Mouse (Mus musculus) retina, postnatal 7 days (tissue): ENCODE measurements around the gene Cnnm1.

Experiments used
- DNase-seq: peaks from one replicate; pipeline ENCODE4 v3.0.0-alpha.2; 2012; ENCODE audit warnings: low read depth, low spot score

Cnnm1 gene

DNA sequence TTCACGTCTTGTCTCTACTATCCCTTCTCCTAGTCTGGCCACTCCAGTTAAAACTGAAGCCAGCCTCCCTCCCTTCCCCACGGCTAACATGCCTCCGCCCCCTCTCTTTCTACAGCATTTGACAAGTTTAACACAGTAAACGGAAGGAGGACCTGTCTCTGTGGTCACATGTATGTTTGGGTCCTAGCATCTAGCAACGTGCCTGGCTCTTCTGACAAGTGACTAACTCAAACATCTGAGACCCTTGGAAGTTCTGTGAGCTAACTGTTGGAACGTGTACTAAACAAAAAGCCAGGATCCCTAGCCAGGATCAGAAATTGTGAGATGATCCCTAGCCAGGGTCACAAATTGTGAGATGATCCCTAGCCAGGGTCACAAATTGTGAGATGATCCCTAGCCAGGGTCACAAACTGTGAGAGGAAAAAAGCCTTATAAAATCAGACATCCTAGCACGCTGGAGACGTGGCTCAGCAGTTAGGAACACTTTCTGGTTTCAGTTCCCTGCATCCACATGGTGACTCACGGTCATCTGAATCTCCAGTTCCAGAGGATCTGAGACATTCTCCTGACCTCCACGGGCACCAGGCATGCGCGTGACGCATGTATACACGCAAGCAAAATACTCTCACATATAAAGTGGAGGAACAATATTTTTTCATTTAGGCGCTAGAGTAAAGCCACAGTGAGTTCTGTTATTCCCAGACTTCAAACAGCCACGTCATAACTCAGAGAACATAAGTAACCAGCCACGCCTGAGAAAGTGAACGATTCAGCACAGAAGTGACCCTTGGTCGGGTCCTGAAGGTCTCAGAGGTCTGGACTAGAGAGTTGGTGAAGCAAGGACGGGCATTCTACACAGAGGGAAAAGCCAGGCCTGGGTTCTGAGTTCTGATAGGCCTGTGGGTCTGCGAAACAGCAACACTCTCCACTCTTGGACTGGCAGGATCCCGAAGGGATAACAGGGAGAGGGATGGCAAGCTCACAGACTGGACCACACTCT, 71.7 kb downstream of the Cnnm1 start:
- no peak for DNase-seq

- no peak for DNase-seq
Observed at GRCm38 (mm10) chr19:43513874-43514273, 73.6 kb downstream of the Cnnm1 start.

DNA sequence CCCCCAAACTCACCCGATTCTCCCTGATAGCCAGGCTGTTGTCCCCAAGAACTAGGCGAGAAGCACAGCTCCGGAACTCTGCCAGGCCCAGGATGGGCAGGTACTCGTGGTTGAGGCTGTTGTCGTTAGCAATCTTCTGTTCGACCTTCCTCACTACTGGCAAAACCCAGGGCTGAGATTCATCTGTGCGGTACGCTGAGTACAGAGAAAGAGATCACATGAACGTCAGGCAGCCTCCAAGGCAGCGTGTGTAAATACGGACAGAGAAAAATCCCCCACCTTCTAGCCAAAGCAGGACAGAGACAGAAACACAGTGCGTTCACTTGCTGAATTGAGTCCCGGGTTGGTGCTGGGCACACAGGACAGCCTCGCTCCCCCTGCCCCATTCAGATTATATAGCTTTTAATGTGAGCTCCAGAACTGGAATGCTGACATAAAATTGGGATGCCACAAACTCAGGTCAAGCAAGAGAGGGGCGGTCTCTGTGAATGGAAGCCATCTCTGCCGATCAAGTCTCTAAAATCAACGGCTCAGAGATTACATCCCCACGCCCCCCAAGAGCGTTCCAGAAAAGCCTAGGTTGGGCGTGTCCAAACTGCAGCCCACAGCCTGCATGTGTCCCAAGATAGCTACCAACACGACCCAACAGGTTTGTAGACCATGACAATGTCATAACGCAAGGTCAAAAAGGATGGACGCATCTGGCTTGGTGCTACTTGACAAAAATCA, 75.6 kb downstream of the Cnnm1 start:
- no peak for DNase-seq

- DNase-seq: no peak
Observed at GRCm38 (mm10) chr19:43516397-43517035, 76.3 kb downstream of the Cnnm1 start.

GRCm38 (mm10) chr19:43517320-43517719, 77.1 kb downstream of the Cnnm1 start:
- DNase-seq: no peak

GRCm38 (mm10) chr19:43517808-43518207, 77.6 kb downstream of the Cnnm1 start:
- no peak for DNase-seq

GRCm38 (mm10) chr19:43518261-43518660, 78.0 kb downstream of the Cnnm1 start:
- DNase-seq: no peak

DNA sequence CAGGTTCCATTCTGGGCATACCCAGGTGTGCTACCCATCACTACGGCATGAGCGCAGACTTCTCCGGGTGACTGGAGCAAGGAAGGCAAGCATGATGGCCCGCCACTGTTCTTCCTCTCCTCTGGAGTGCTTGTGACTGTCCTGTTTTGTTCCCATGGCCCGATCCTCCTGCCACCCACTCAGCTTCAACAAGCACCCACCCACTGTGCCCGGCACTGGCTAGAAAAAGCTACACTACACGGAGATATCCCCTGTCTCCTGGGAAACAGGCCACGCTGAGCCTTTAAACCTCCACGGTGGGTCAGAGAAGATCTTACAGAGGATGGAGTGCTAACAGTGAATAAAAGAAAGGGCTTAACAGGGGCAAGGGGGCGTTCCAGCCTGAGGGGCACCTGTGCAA, 79.0 kb downstream of the Cnnm1 start:
- DNase-seq: no peak

DNA sequence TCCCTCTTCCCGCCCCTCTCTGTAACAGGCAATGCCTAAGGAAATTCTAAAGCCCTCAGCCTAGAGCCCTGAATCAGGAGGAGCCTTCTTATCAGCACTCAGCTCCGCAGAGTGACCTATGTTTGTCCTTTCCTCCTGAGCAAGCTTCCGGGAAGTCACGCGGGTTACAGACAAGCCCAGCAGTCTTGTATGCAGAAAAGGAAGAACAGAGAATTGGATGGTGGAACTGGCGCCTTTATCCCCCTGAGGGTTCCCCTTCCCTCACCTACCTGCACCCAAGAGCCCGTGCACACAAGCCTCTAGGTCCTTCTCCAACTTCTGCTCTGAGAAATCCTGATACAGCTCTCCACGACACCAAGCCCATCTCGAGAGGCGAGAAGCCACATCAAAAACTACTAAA, 80.2 kb downstream of the Cnnm1 start:
- DNase-seq: no peak

GRCm38 (mm10) chr19:43521362-43521761, 81.1 kb downstream of the Cnnm1 start:
- DNase-seq: no peak

GRCm38 (mm10) chr19:43521996-43522395, 81.8 kb downstream of the Cnnm1 start:
- no peak for DNase-seq

DNA sequence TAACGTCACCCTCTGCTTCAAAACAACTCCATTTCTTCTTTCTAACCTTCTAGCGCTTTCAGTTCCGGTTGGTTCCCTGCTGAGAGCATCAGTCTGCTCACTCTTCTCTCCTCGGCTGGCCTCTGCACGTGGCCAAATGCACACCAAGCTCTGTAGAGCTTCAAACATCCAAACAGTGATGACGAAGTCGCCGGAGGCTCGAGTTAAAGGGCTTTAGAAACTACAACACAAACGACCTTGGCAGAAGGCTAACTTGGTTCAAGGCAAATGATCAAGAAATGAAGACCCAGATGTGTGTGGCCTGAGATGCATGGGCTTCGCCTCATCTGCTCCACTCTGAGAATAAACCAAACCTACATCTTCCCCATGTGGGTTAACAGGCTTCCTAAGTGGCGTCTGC, 83.3 kb downstream of the Cnnm1 start:
- no peak for DNase-seq

DNA sequence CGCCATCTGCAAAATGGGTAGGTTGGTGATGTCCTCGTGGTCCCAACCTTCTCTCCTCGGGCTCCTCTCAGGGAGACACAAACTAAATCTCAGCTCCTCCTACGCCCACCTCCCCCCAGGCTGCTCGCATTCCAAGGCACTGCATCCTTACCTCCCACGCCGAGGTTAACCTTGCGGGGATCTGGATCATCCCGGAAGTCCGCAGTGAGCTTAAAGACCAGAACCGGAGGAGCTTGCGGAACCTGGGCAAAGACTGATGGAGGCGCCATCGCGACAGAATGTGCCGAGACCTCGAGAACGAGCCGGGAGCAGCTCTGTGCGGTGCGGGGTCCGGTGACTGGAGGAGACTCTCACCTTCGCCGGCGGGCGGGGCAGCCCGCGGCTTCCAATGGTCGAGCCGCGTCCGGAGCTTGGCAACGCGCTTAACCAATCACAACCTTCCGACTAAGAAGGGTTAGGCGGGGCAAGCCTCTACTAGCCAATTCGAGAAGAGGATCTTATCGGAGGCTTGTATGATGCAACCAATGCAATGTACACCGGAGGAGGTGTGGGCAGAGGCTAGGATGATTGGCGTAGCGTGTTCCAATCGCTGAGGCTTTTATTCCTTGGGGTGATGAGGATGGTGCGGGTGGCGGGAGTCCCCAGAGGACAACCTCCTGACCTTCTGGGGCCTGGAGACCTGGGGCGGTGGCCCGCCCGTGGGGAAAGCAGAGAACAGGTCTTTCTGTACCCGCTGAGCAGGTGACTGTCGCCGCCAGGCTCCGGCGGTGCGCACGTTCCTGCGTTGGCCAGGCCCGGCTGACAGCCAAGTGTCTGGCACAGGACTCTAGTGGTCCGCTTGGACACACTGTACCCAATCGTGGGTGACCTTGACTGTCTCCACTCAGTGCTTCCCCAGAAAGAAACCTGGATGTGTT, 84.2 kb downstream of the Cnnm1 start, which contains the start of gene Got1:
Gene Got1, minus strand, starts transcription at position 419 of the 917 bp plus-strand sequence.
- DNase-seq: peak; percentile 94

GRCm38 (mm10) chr19:43525104-43525482, 84.9 kb downstream of the Cnnm1 start:
- DNase-seq: no peak

GRCm38 (mm10) chr19:43525566-43525965, 85.3 kb downstream of the Cnnm1 start:
- no peak for DNase-seq

GRCm38 (mm10) chr19:43526025-43526424, 85.8 kb downstream of the Cnnm1 start:
- no peak for DNase-seq

DNA sequence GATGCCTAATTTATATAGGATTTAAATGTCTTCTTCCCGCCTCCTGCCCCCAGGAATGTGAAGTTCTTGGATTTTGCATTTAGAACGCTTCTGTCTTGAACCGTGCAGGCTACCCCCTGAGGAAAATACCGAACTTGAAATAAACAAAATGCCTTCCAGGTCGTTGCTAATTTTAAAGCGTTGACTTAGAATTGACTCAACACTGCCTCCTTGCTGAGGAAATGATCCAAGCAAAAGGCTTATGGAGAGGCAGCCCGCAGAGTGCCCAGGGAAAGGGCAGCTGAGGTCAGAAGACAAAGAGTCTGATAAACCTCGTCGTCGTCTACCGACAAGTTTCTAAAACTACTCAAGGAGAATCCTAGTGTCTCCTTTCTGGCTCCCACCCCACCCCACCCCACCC, 86.9 kb downstream of the Cnnm1 start:
- DNase-seq: no peak

- no peak for DNase-seq
Observed at GRCm38 (mm10) chr19:43528056-43528587, 87.9 kb downstream of the Cnnm1 start.

GRCm38 (mm10) chr19:43530197-43530770, 90.0 kb downstream of the Cnnm1 start:
- peak; percentile 66 for DNase-seq

GRCm38 (mm10) chr19:43530921-43531320, 90.7 kb downstream of the Cnnm1 start:
- DNase-seq: no peak
